Mouse (Mus musculus) intestine, postnatal 0 days (tissue): ENCODE results near the gene Trak1. TPM values are rescaled to one million over a fixed set of nuclear protein-coding genes. Genes with fewer than 3 reads are reported as not detected.
"Not testable (repeated sequence)": the region's sequence is repeated elsewhere in the genome, so short reads cannot be mapped to it uniquely, and the experiment has no call there.

Experiments used
- ATAC-seq: fragments of 200-750 bp; cut with Nextera tagmentation; 2 replicates; pipeline ENCODE4 v1.8.0; 2017; ENCODE audit warnings: mild to moderate bottlenecking, moderate TSS enrichment, moderate library complexity
- H3K27ac ChIP-seq: fragments of 300-500 bp; sonication (generic); 2 replicates; pipeline ENCODE4 v1.5.1; 2014; ENCODE audit warnings: mild to moderate bottlenecking, low read depth, low read length, moderate library complexity
- H3K27me3 ChIP-seq: fragments of 300-500 bp; sonication (generic); replicated peaks from 2 replicates; pipeline ENCODE4 v1.6.1; 2014; ENCODE audit warnings: low read length, mixed read lengths; ENCODE audit not compliant: control insufficient read depth, insufficient read depth
- H3K36me3 ChIP-seq: fragments of 300-500 bp; sonication (generic); 2 replicates; pipeline ENCODE4 v1.6.1; 2014; ENCODE audit warnings: mild to moderate bottlenecking, moderate library complexity; ENCODE audit not compliant: control insufficient read depth, insufficient read depth
- H3K4me1 ChIP-seq: fragments of 300-500 bp; sonication (generic); replicated peaks from 2 replicates; pipeline ENCODE4 v1.6.1; 2014; ENCODE audit warnings: antibody characterized with exemption, low read length, mixed read lengths; ENCODE audit not compliant: control insufficient read depth, insufficient read depth
- H3K4me2 ChIP-seq: fragments of 300-500 bp; sonication (generic); replicated peaks from 2 replicates; pipeline ENCODE4 v1.6.1; 2014; ENCODE audit warnings: low read depth, mild to moderate bottlenecking, moderate library complexity
- H3K4me3 ChIP-seq: fragments of 300-500 bp; sonication (generic); 2 replicates; pipeline ENCODE4 v1.5.1; 2014; ENCODE audit warnings: low read depth, low read length
- H3K9ac ChIP-seq: fragments of 300-500 bp; sonication (generic); 2 replicates; pipeline ENCODE4 v1.6.1; 2014; ENCODE audit warnings: mild to moderate bottlenecking, low read depth, low read length
- H3K9me3 ChIP-seq: fragments of 300-500 bp; sonication (generic); 2 replicates; pipeline ENCODE4 v1.6.1; 2016; ENCODE audit warnings: mixed run types; ENCODE audit not compliant: control insufficient read depth
- CTCF ChIP-seq: sonication (generic); IDR thresholded peaks from 2 replicates; pipeline ENCODE4 v1.5.1; 2016; ENCODE audit warnings: low read depth, mild to moderate bottlenecking, control low read depth, antibody characterized with exemption, moderate library complexity
- WGBS: fragments of 180-500 bp; shearing (Covaris S2); extraction: QIAGEN DNeasy Blood & Tissue Kit; methylation state at CpG from one replicate; pipeline ENCODE4 v1.1.7; 2014; 5-methylcytosine and 5-hydroxymethylcytosine counted together
- polyA plus RNA-seq: library from polyadenylated mRNA; unstranded; fragments of >200 nt; fragmentation: Nextera tagmentation; extraction: Ambion mirVana; gene quantifications from 2 replicates; pipeline ENCODE4 v1.2.1, GENCODE M21; 2015

Gene Trak1
- polyA plus RNA-seq, 1 experiment from 2014 or later, result 16.3 TPM

DNA sequence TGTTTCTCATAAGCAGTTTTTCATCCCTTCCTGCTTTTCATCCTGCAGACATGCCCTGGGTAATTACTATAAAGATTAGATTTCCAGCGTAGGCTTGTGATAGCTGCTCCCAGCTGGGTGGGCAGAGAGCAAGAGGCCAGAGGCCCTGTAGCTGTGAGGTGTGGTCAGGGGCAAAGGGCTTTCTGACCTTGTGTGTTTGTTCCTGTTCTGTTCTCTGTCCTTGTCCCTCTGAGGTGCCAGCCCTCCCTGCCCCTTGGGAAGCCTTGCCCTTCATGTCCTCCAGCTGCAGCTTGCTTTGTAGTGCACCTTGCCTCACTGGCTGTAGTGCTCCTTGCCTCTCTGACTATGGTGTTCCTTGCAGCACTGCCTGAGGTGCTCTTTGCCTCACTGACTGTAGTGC, 139.2 kb downstream of the Trak1 start:
- peak; percentile 91 for ATAC-seq
- 0 out of 2 replicates have a peak, but pooled peaks cover 8% of the 10 kb centered on the region for H3K4me1 ChIP-seq
- H3K9me3 ChIP-seq, result no peaks in the 10 kb centered on the region
- H3K36me3 ChIP-seq, result peaks cover 19% of the 10 kb centered on the region
- no peak overlapping the region for H3K4me3 ChIP-seq
- H3K27me3 ChIP-seq, result no peaks in the 10 kb centered on the region
- peak overlapping the region; percentile 73 for H3K27ac ChIP-seq
- H3K4me2 ChIP-seq, result no peak overlapping the region; the same call in 1 of the 2 replicates
- 22% methylated on average over 1 of the region's 1 CpGs for WGBS
- TF ChIP-seq CTCF, result no peak
- H3K9ac ChIP-seq, result no peak overlapping the region

GRCm38 (mm10) chr9:121442145-121442544, 144.8 kb downstream of the Trak1 start:
- TF ChIP-seq CTCF, result no peak
- Histone ChIP-seq H3K9me3 (no peaks in the 10 kb centered on the region), H3K27me3 (no peaks in the 10 kb centered on the region), H3K9ac (no peak overlapping the region), H3K27ac (no peak overlapping the region), H3K4me3 (no peak overlapping the region), H3K4me1 (0 out of 2 replicates have a peak, but pooled peaks cover 3% of the 10 kb centered on the region), H3K4me2 (no peak overlapping the region), H3K36me3 (peaks cover 69% of the 10 kb centered on the region)
- 85% methylated on average over 1 of the region's 1 CpGs for WGBS
- ATAC-seq, result no peak

DNA sequence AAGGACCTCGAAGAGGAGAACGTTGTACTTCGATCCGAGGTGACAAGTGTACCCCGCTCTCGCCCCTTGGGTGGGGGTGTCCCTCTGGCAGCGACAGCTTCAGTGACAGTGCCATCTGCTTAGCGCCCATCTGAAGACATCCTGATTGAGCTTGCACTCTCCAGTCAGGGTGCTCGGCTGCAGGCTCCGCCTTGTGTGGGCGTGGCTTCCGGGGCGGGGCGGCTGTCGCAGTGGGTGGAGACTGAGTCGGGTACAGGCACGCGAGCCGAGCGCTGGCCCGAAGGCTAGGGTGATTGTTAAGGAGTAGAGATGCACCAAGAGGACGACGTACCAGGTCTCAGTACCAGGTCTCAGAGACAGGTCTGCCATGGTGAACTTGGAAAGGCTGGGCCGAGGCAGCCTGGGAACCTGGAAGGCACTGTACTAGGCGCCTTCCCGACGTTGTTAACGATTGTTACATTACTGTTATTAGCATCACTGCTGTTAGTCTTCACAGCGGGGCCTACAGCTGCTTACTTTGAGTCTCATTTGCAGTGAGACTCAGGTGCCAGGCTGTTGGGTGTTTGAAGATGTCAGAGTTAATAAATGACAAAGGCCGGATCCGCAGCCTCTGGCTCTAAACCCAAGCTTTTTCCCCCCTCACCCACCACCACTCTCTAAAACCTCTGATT, 146.5 kb downstream of the Trak1 start:
- 0 out of 2 replicates have a peak, but pooled peaks have one; percentile 37 for ATAC-seq
- Histone ChIP-seq H3K4me3 (no peak overlapping the region), H3K36me3 (peaks cover 86% of the 10 kb centered on the region), H3K4me1 (no peaks in the 10 kb centered on the region), H3K27ac (no peak overlapping the region), H3K4me2 (no peak overlapping the region), H3K9me3 (no peaks in the 10 kb centered on the region), H3K27me3 (no peaks in the 10 kb centered on the region), H3K9ac (no peak overlapping the region)
- WGBS, result 73% methylated on average over 31 of the region's 31 CpGs
- TF ChIP-seq CTCF, result no peak

DNA sequence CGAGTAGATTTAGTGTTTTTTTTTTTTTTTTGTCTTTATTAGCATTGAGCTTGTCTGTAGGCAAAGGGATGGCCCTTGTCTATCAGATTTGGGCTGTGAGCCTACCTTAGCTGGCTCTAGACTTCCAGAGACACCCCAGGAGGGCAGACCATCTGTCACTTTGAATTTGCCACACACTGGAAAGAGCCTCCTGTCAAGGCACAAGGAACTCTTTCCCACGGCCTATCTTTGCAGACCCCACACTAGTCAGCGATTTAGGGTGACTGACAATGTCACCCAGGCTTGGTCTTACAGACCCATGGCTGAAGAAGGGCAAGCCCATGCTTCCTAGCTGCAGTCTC, 147.0 kb downstream of the Trak1 start:
- 83% methylated on average over 3 of the region's 3 CpGs for WGBS
- peaks cover 91% of the 10 kb centered on the region for H3K36me3 ChIP-seq
- no peak overlapping the region for H3K4me3 ChIP-seq
- no peak overlapping the region for H3K4me2 ChIP-seq
- H3K9me3 ChIP-seq, result no peaks in the 10 kb centered on the region
- TF ChIP-seq CTCF, result no peak
- ATAC-seq, result no peak
- no peaks in the 10 kb centered on the region for H3K27me3 ChIP-seq
- H3K9ac ChIP-seq, result no peak overlapping the region
- H3K27ac ChIP-seq, result no peak overlapping the region
- H3K4me1 ChIP-seq, result no peaks in the 10 kb centered on the region

- Histone ChIP-seq H3K27ac (no peak overlapping the region), H3K36me3 (peaks cover 99% of the 10 kb centered on the region), H3K4me2 (no peak overlapping the region), H3K27me3 (no peaks in the 10 kb centered on the region), H3K4me1 (no peaks in the 10 kb centered on the region), H3K9ac (no peak overlapping the region), H3K4me3 (no peak overlapping the region), H3K9me3 (no peaks in the 10 kb centered on the region)
- no peak for ATAC-seq
- peak; percentile 83 for TF ChIP-seq CTCF
- 71% methylated on average over 2 of the region's 2 CpGs for WGBS
Observed at GRCm38 (mm10) chr9:121445364-121445763, 148.1 kb downstream of the Trak1 start.

DNA sequence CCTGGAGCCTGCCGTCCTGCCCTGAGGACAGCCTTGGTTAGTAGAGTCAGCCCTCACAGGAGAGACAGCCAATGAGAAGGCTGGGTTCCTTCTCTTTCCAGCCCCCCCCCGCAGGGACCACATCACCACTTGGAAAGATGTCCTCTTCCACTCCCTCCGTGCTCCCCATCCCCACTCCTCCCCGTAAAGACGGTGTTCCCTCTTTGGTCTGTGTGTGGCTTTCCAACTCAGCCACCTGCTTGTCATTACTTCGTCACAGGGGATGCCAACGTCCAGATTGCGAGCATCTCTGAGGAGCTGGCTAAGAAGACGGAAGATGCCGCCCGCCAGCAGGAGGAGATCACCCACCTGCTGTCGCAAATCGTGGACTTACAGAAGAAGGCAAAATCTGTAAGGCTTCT, 149.1 kb downstream of the Trak1 start:
- Histone ChIP-seq H3K4me1 (no peaks in the 10 kb centered on the region), H3K27me3 (no peaks in the 10 kb centered on the region), H3K36me3 (peaks cover 99% of the 10 kb centered on the region), H3K4me2 (no peak overlapping the region), H3K9me3 (no peaks in the 10 kb centered on the region), H3K9ac (no peak overlapping the region), H3K27ac (no peak overlapping the region), H3K4me3 (no peak overlapping the region)
- 94% methylated on average over 13 of the region's 13 CpGs for WGBS
- ATAC-seq, result no peak
- no peak for TF ChIP-seq CTCF

DNA sequence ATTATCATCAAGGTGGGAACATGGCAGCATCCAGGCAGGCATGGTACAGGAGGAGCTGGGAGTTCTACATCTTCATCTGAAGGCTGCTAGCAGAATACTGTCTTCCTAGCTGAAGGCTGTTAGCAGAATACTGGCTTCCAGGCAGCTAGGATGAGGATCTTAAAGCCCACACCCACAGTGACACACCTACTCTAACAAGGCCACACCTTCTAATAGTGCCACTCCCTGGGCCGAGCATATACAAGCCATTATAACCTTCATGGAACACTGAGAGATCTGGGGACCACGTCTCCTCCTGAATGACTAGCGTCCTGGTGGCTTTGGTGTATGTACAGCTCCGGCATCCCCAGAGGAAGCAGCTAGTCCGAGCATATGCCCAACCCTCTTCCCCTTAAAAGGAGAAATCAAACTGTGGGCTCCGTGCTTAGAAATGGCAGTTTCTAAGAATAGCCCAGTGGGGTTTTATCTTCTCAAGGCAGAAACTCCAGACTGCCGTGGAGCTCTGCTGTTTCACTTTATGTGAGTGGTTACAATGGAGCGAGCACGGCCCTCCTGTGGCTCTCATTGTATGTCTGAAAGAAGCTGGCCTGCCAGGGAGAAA, 155.1 kb downstream of the Trak1 start:
- ATAC-seq, result not testable (repeated sequence)

More for the DNA sequence above, 155.1 kb downstream of the Trak1 start:
- H3K9me3 ChIP-seq, H3K4me3 ChIP-seq, H3K4me2 ChIP-seq, H3K27me3 ChIP-seq, H3K27ac ChIP-seq, H3K9ac ChIP-seq, H3K4me1 ChIP-seq: not testable (repeated sequence)
- 70% methylated on average over 9 of the region's 9 CpGs for WGBS
- H3K36me3 ChIP-seq, result peaks cover 94% of the 10 kb centered on the region
